Mouse (Mus musculus) embryonic stem cell, embryonic (primary cell): ENCODE measurements at regions not wholly inside any gene's neighbourhood (a gene's known extent, or its start where the extent isn't known, plus 50 kb on each side); places are given as distances from the start of the nearest gene placed in this dataset.
"Not testable (repeated sequence)": the region's sequence is repeated elsewhere in the genome, so short reads cannot be mapped to it uniquely, and the experiment has no call there.

ENCODE experiments used
- CTCF ChIA-PET, 4 experiments: fragments of 300-600 bp in 2 of 4; fragments of 350-600 bp in 2 of 4; sonication (Branson Sonifier 250); formaldehyde crosslinking; loops; one replicate each; lab custom pipeline; 2022; ENCODE audit warnings: inconsistent platforms in 2 of 4; lab: Charles Lee
- POLR2A ChIA-PET, 4 experiments: fragments of 300-600 bp in 2 of 4; fragments of 350-600 bp in 2 of 4; sonication (Branson Sonifier 250); formaldehyde crosslinking; loops; one replicate each; lab custom pipeline; 2022; ENCODE audit warnings: antibody characterized with exemption in 4 of 4, inconsistent platforms in 1 of 4; lab: Charles Lee

DNA sequence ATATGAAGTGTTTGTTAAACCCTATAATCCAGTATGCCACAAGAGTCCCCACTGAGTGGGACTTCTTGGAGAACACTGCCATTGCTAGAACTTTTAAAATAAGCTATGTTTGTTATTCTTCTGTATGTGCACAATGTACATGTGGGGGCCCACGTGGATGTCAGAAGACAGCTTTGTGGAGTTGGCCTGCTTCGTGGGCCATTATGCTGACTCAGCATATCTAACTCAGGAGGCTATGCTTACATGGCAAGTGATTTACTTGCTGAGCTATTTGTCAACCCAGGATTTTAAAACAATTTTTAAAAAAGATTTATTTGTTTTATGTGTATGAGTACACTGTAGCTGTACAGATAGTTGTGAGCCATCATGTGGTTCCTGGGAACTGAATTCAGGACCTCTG lies 207.6 kb upstream of the Steap1 start:
- CTCF ChIA-PET: no interaction called here
- POLR2A ChIA-PET: no interaction called here

GRCm38 (mm10) chr5:5955783-5956182 lies 206.7 kb upstream of the Steap1 start:
- ChIA-PET POLR2A (no interaction called here), CTCF (no interaction called here)

DNA sequence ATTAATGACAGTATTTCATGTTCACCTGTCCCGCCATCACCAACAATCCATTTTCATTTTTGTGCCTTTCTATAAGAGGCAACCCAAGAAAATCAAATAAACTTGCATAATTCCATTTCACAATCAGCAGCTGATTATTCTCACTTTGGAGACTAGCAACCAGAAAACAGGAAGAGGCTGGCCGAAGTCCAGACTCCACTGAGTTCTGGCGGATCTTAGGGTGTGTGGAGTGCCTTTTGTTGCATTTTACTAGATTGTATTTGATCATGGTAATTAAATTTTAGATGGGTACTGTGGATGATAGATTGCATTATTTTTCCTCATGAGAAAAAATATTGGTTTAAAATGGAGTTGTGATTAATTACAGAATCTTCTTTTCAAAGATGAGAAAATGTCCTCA lies 176.7 kb upstream of the Steap1 start:
- CTCF ChIA-PET: no interaction called here
- POLR2A ChIA-PET: no interaction called here

DNA sequence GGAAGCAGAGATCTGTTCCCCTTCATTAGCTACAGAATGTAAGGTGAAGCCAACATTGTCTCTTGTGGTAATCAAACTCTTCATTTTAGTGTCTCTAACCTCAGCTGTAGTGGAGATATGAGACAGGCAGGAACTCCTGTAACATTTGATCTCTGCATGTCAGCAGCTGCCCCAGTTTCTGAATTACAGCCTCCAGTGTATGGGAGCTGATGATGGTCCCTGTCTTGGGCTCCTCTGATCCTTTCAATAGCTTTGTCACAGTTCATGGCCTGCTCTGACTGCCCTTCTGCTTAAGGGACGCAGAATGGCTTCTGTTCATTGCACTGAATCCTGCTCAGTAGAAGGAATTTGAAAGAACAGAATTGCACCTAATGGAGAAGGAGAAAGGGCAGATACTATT lies 167.3 kb upstream of the Steap1 start:
- ChIA-PET CTCF (no interaction called here), POLR2A (interaction anchor here in 1 of 4 experiments (0.8 kb wide), 1 partner anchor 167 kb away, joined by 5 read pairs; the partner anchor contains the start of gene Steap1)

GRCm38 (mm10) chr5:5889376-5889775 lies 140.2 kb upstream of the Steap1 start:
- ChIA-PET POLR2A (no interaction called here), CTCF (no interaction called here)

DNA sequence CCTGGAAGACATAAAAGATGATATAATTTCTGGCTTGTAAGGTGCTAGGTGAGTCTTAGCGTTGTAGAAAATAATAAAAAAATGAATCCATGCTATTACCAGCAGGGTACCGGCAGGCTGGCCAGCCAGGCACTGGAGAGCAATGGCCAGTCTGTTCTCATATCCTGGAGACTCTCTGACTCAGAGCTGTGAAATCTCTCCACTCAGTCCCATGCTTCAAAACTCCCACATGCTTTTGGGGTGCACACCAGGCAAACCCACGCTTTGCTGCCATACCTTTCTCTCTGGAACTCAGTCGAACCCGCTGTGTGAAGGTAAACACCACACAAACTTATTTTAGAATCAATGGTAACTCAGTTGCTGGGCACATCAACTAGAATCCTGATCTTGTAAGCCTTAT lies 124.3 kb upstream of the Steap1 start:
- POLR2A ChIA-PET: no interaction called here
- CTCF ChIA-PET: no interaction called here

GRCm38 (mm10) chr5:5856146-5856724 lies 107.1 kb upstream of the Steap1 start:
- POLR2A ChIA-PET: no interaction called here

DNA sequence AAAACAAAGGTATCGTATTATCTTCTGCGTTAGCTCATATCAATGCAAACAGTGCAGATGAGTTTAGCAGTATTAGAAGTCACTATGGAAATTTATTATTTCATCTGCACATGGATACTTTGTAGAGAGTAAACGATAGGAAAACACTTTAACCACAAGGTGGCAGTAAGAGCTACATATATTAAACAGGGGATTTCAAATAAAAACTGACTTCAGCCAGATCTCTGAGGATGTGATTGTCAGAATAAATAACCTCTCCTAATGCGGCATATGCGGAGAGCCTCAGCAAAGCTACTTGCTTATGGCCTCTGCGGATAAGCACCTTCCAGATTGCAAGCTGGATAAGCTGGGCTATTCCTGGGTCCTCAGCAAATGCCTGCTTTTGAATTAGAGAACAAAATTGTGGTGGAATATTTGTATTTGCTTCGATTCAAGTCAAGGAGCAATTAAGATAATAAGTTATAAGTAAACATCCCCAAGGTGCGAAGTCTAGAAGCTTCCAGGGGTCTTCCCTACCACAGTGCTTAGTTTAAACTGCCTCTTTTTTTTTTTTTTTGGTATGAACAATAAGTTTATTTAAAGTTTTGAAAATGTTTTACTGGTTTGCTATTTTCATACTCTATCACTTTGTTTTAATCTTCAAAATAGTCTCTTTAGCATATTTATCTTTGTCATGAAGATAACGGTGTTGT lies 96.8 kb upstream of the Steap1 start:
- ChIA-PET CTCF (interaction anchor here in 3 of 4 experiments (0.6 to 1.2 kb wide), 5 partner anchors 43 to 870 kb away, joined by 3 to 4 read pairs (median 3); no protein-coding TSS in a partner anchor), POLR2A (no interaction called here)

More at GRCm38 (mm10) chr5:5856146-5856724, 107.1 kb upstream of the Steap1 start:
- CTCF ChIA-PET: no interaction called here

DNA sequence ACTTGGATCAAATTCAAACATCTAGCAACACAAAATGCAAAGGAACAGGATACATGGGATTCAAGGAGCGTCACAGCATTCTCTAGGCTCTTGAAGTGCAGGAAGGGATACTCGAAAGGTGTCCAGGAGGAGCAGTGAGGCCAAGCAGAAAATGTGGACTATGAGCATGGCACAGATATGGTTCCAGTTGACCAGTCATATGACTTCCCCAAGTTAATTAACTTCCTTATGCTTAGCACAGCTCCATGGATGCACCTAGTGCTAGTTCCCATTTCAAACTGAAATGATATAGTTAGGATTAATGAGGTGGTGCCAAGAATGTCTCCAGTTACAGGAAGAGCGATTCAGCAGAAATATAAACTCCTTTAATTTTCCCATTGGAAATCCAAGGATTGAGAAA lies 95.2 kb upstream of the Steap1 start:
- CTCF ChIA-PET: no interaction called here

GRCm38 (mm10) chr5:5838767-5839166 lies 89.6 kb upstream of the Steap1 start:
- POLR2A ChIA-PET: no interaction called here
- CTCF ChIA-PET: no interaction called here

More for the DNA sequence above, 95.2 kb upstream of the Steap1 start:
- POLR2A ChIA-PET: no interaction called here

GRCm38 (mm10) chr5:5822666-5823065 lies 73.5 kb upstream of the Steap1 start:
- POLR2A ChIA-PET, CTCF ChIA-PET: not testable (repeated sequence)
